Mouse (Mus musculus): ENCODE data around the gene Kcnh4.
A peak's percentile ranks its signal among the peaks of the same experiment; 100 is the strongest.

Gene Kcnh4

GRCm38 (mm10) chr11:100759611-100760233, at the start of gene Kcnh4:
Gene Kcnh4, minus strand, starts transcription at chr11:100759942.
- DNase-seq (ENCODE audit: low spot score in 2 of 2): peak in 1 of 2 experiments; percentile 51

GRCm38 (mm10) chr11:100806380-100807305, 46.9 kb upstream of the Kcnh4 start:
- DNase-seq (ENCODE audit: low spot score in 2 of 2): no peak

- no peak for DNase-seq (ENCODE audit: low spot score in 2 of 2)
Observed at GRCm38 (mm10) chr11:100805535-100805934, 45.8 kb upstream of the Kcnh4 start.

- DNase-seq (ENCODE audit: low spot score in 2 of 2): no peak
Observed at GRCm38 (mm10) chr11:100804409-100804808, 44.7 kb upstream of the Kcnh4 start.

- DNase-seq (ENCODE audit: low spot score in 2 of 2): no peak
Observed at GRCm38 (mm10) chr11:100799426-100799825, 39.7 kb upstream of the Kcnh4 start.

- no peak for DNase-seq (ENCODE audit: low spot score in 2 of 2)
Observed at GRCm38 (mm10) chr11:100796585-100796984, 36.8 kb upstream of the Kcnh4 start.

- DNase-seq (ENCODE audit: low spot score in 2 of 2): no peak
Observed at GRCm38 (mm10) chr11:100795386-100795785, 35.6 kb upstream of the Kcnh4 start.

- DNase-seq (ENCODE audit: low spot score in 2 of 2): no peak
Observed at GRCm38 (mm10) chr11:100791457-100792049, 31.8 kb upstream of the Kcnh4 start.

- DNase-seq (ENCODE audit: low spot score in 2 of 2): peak in 1 of 2 experiments; percentile 49
Observed at GRCm38 (mm10) chr11:100790644-100791043, 30.9 kb upstream of the Kcnh4 start.

GRCm38 (mm10) chr11:100789702-100790101, 30.0 kb upstream of the Kcnh4 start:
- no peak for DNase-seq (ENCODE audit: low spot score in 2 of 2)

- no peak for DNase-seq (ENCODE audit: low spot score in 2 of 2)
Observed at GRCm38 (mm10) chr11:100785774-100786173, 26.0 kb upstream of the Kcnh4 start.

- no peak for DNase-seq (ENCODE audit: low spot score in 2 of 2)
Observed at GRCm38 (mm10) chr11:100784286-100784685, 24.5 kb upstream of the Kcnh4 start.

- no peak for DNase-seq (ENCODE audit: low spot score in 2 of 2)
Observed at GRCm38 (mm10) chr11:100782568-100782967, 22.8 kb upstream of the Kcnh4 start.

- DNase-seq (ENCODE audit: low spot score in 2 of 2): no peak
Observed at GRCm38 (mm10) chr11:100781763-100782475, 22.2 kb upstream of the Kcnh4 start.

GRCm38 (mm10) chr11:100780247-100780646, 20.5 kb upstream of the Kcnh4 start:
- DNase-seq (ENCODE audit: low spot score in 2 of 2): no peak

- no peak for DNase-seq (ENCODE audit: low spot score in 2 of 2)
Observed at GRCm38 (mm10) chr11:100778069-100778468, 18.3 kb upstream of the Kcnh4 start.

- no peak for DNase-seq (ENCODE audit: low spot score in 2 of 2)
Observed at GRCm38 (mm10) chr11:100775921-100776320, 16.2 kb upstream of the Kcnh4 start.

GRCm38 (mm10) chr11:100774261-100774660, 14.5 kb upstream of the Kcnh4 start:
- DNase-seq (ENCODE audit: low spot score in 2 of 2): no peak

- peak; percentile 45 to 49 for DNase-seq (ENCODE audit: low spot score in 2 of 2)
Observed at GRCm38 (mm10) chr11:100770646-100771408, 11.1 kb upstream of the Kcnh4 start, which contains the start of gene Ghdc. Gene Ghdc, minus strand, starts transcription at chr11:100770957.

GRCm38 (mm10) chr11:100769980-100770379, 10.2 kb upstream of the Kcnh4 start:
- no peak for DNase-seq (ENCODE audit: low spot score in 2 of 2)

- DNase-seq (ENCODE audit: low spot score in 2 of 2): no peak
Observed at GRCm38 (mm10) chr11:100767871-100768270, 8.1 kb upstream of the Kcnh4 start.
